Mouse (Mus musculus) limb, embryonic 13.5 days (tissue): Measurements from ENCODE around the gene Iah1. TPM values are rescaled to one million over a fixed set of nuclear protein-coding genes. Genes with fewer than 3 reads are reported as not detected.

Source experiments
- ATAC-seq: fragments of 200-750 bp; cut with Nextera tagmentation; 2 replicates; pipeline ENCODE4 v1.8.0; 2017; ENCODE audit warnings: low read depth, moderate number of reproducible peaks, moderate TSS enrichment; ENCODE audit not compliant: low FRiP score
- H3K27ac ChIP-seq: fragments of 300-500 bp; sonication (generic); 2 replicates; pipeline ENCODE4 v1.5.1; 2015; ENCODE audit warnings: inconsistent platforms, mild to moderate bottlenecking, moderate library complexity
- H3K27me3 ChIP-seq: fragments of 300-500 bp; sonication (generic); 2 replicates; pipeline ENCODE4 v1.6.1; 2015; ENCODE audit warnings: mild to moderate bottlenecking, inconsistent platforms
- H3K36me3 ChIP-seq: fragments of 300-500 bp; sonication (generic); 2 replicates; pipeline ENCODE4 v1.6.1; 2015; ENCODE audit warnings: inconsistent platforms, mild to moderate bottlenecking, moderate library complexity
- H3K4me1 ChIP-seq: fragments of 300-500 bp; sonication (generic); 2 replicates; pipeline ENCODE4 v1.6.1; 2015; ENCODE audit warnings: inconsistent platforms
- H3K4me2 ChIP-seq: fragments of 300-500 bp; sonication (generic); replicated peaks from 2 replicates; pipeline ENCODE4 v1.6.1; 2015; ENCODE audit warnings: inconsistent platforms, mild to moderate bottlenecking, moderate library complexity
- H3K4me3 ChIP-seq: fragments of 300-500 bp; sonication (generic); 2 replicates; pipeline ENCODE4 v1.5.1; 2015; ENCODE audit warnings: moderate library complexity, mild to moderate bottlenecking, inconsistent platforms
- H3K9ac ChIP-seq: fragments of 300-500 bp; sonication (generic); 2 replicates; pipeline ENCODE4 v1.6.1; 2015; ENCODE audit warnings: mild to moderate bottlenecking, inconsistent platforms
- H3K9me3 ChIP-seq: fragments of 300-500 bp; sonication (generic); 2 replicates; pipeline ENCODE4 v1.6.1; 2016; ENCODE audit warnings: inconsistent platforms
- WGBS: fragments of 180-500 bp; shearing (Covaris S2); methylation state at CpG from one replicate; pipeline ENCODE4 v1.1.7; 2015; 5-methylcytosine and 5-hydroxymethylcytosine counted together
- polyA plus RNA-seq: library from polyadenylated mRNA; unstranded; fragments of >200 nt; fragmentation: Nextera tagmentation; extraction: Ambion mirVana; gene quantifications from 2 replicates; pipeline ENCODE4 v1.2.1, GENCODE M21; 2015

Gene Iah1
- polyA plus RNA-seq, 1 experiment from 2014 or later: 58.0 TPM

DNA sequence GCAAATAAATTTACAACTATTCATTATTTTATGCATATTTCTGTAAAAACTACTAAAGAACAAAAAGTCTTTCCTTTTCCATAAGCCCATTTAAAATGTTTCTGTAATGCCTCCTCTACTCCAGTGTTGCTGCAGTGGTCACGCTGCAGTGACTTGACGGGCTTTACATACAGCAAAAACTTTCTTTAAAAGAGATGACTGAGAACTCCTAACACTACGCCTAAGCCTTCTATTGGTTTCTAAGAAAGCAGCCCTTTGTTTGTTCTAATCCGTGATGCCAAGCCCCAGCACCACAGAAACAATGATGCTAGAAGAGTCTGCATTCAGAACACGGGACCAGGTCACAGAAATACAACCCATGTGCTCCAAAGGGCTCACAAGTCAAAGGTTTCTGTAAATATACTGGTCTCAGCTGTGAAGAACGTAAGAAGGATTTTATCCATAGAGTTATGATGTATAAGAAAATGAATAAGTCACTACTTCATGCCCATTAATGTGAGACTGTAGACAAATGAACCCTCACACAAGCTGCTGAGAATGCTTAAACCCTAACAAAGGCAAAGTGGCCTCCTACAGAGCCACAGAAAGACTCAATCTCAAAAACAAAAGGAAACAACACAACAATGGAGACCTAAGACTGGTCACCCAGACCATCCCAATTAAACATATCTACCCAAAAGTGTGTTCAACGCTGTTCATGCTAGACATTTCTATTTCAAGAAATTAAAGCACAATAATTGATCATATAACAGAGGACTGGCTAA, 34.1 kb downstream of the Iah1 start:
- peaks cover 71% of the 10 kb centered on the region for H3K36me3 ChIP-seq
- H3K27ac ChIP-seq: no peak overlapping the region
- H3K4me2 ChIP-seq: no peak overlapping the region
- 89% methylated on average over 7 of the region's 7 CpGs for WGBS
- H3K9ac ChIP-seq: no peak overlapping the region
- no peak for ATAC-seq
- no peak overlapping the region for H3K4me3 ChIP-seq
- no peaks in the 10 kb centered on the region for H3K4me1 ChIP-seq
- H3K9me3 ChIP-seq: 0 out of 2 replicates have a peak, but pooled peaks cover 3% of the 10 kb centered on the region
- no peaks in the 10 kb centered on the region for H3K27me3 ChIP-seq

DNA sequence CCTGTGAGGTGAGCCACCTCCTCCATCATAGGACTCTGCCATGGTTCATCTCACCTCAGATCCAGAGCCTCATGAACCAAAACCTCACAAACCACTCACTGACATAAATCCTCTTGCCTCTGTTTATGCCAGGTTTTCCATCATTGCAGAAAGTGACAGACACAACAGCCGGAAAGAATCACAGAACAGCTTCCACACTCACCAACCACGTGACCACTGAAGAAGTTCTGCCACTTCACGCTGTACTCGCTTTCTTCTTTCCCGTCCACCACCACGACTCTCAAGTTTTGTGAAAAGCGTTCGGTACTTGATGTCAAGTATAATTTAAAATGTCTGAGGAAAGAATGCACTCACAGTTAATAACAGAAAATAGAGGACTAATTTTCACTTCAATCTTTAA, 37.5 kb downstream of the Iah1 start:
- H3K4me2 ChIP-seq: no peak overlapping the region
- H3K27ac ChIP-seq: no peak overlapping the region
- no peak for ATAC-seq
- H3K9me3 ChIP-seq: 0 out of 2 replicates have a peak, but pooled peaks cover 3% of the 10 kb centered on the region
- no peaks in the 10 kb centered on the region for H3K27me3 ChIP-seq
- no peak overlapping the region for H3K4me3 ChIP-seq
- peaks cover 72% of the 10 kb centered on the region for H3K36me3 ChIP-seq
- 95% methylated on average over 8 of the region's 8 CpGs for WGBS
- no peaks in the 10 kb centered on the region for H3K4me1 ChIP-seq
- no peak overlapping the region for H3K9ac ChIP-seq

GRCm38 (mm10) chr12:21362686-21363085, 46.5 kb downstream of the Iah1 start:
- Histone ChIP-seq H3K4me1 (no peaks in the 10 kb centered on the region), H3K27me3 (no peaks in the 10 kb centered on the region), H3K9me3 (no peaks in the 10 kb centered on the region), H3K4me2 (no peak overlapping the region), H3K9ac (no peak overlapping the region), H3K36me3 (peaks cover 18% of the 10 kb centered on the region), H3K27ac (no peak overlapping the region), H3K4me3 (no peak overlapping the region)
- 77% methylated on average over 2 of the region's 2 CpGs for WGBS
- ATAC-seq: no peak

DNA sequence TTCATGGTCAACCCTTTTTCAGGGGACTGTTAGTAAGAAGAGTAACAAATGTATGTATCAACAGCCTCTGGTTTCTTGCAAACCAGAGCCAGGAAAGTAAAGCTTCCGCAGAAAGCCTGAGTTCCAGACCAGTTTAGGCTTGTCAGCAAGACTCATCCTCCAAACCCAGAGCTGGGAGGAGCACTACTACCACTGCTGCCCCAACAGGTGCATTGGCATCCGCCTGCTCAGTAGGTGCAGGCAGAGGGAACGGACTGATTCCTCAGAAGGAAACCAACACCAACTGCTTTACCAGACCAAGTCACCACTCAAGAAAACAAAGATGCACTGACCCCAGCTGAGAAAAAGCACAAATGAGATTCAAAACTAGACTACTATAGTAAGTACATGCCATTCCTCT, 47.0 kb downstream of the Iah1 start:
- no peak overlapping the region for H3K27ac ChIP-seq
- no peaks in the 10 kb centered on the region for H3K27me3 ChIP-seq
- H3K9ac ChIP-seq: no peak overlapping the region
- no peak for ATAC-seq
- WGBS: 89% methylated on average over 3 of the region's 3 CpGs
- no peak overlapping the region for H3K4me3 ChIP-seq
- H3K4me2 ChIP-seq: no peak overlapping the region
- peaks cover 15% of the 10 kb centered on the region for H3K36me3 ChIP-seq
- no peaks in the 10 kb centered on the region for H3K9me3 ChIP-seq
- no peaks in the 10 kb centered on the region for H3K4me1 ChIP-seq

- H3K9ac ChIP-seq: no peak overlapping the region
- no peak overlapping the region for H3K4me3 ChIP-seq
- 66% methylated on average over 10 of the region's 10 CpGs for WGBS
- no peak overlapping the region for H3K4me2 ChIP-seq
- no peak for ATAC-seq
- H3K27ac ChIP-seq: no peak overlapping the region
- no peaks in the 10 kb centered on the region for H3K4me1 ChIP-seq
- H3K27me3 ChIP-seq: no peaks in the 10 kb centered on the region
- peaks cover 15% of the 10 kb centered on the region for H3K36me3 ChIP-seq
- H3K9me3 ChIP-seq: no peaks in the 10 kb centered on the region
Observed at GRCm38 (mm10) chr12:21364624-21365435, 48.6 kb downstream of the Iah1 start.

- Histone ChIP-seq H3K4me3 (no peak overlapping the region), H3K27me3 (no peaks in the 10 kb centered on the region), H3K27ac (no peak overlapping the region), H3K4me1 (peaks cover 10% of the 10 kb centered on the region), H3K9ac (no peak overlapping the region), H3K36me3 (no peaks in the 10 kb centered on the region; the same call in 1 of the 2 replicates), H3K4me2 (no peak overlapping the region), H3K9me3 (no peaks in the 10 kb centered on the region)
- ATAC-seq: no peak
- WGBS: 92% methylated on average over 9 of the region's 9 CpGs
Observed at GRCm38 (mm10) chr12:21368376-21369086, 52.3 kb downstream of the Iah1 start.

DNA sequence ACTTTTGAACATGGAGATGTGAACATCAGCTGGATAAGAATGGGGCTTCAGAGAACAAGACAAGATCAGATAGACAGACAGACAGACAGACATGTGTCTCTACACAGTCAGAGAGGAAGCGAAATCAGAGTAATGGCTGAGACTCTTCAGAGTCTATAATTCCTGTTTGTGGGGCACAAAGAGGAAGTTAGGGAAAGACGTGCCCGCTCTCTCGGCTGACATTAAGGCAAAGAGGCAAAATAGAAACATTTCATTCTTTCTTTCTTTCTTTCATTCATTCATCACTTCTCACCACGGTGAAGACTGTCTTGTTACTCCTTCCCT, 52.9 kb downstream of the Iah1 start:
- ATAC-seq: no peak
- no peak overlapping the region for H3K9ac ChIP-seq
- H3K4me1 ChIP-seq: peaks cover 10% of the 10 kb centered on the region
- no peaks in the 10 kb centered on the region; the same call in 1 of the 2 replicates for H3K36me3 ChIP-seq
- no peak overlapping the region for H3K27ac ChIP-seq
- no peaks in the 10 kb centered on the region for H3K9me3 ChIP-seq
- 91% methylated on average over 5 of the region's 5 CpGs for WGBS
- H3K4me3 ChIP-seq: no peak overlapping the region
- no peak overlapping the region for H3K4me2 ChIP-seq
- no peaks in the 10 kb centered on the region for H3K27me3 ChIP-seq

GRCm38 (mm10) chr12:21370035-21370611, 53.9 kb downstream of the Iah1 start:
- Histone ChIP-seq H3K36me3 (no peaks in the 10 kb centered on the region), H3K4me1 (peaks cover 10% of the 10 kb centered on the region), H3K27ac (no peak overlapping the region), H3K4me2 (no peak overlapping the region), H3K4me3 (no peak overlapping the region), H3K9ac (no peak overlapping the region), H3K27me3 (no peaks in the 10 kb centered on the region), H3K9me3 (no peaks in the 10 kb centered on the region)
- WGBS: 95% methylated on average over 1 of the region's 1 CpGs
- ATAC-seq: no peak

GRCm38 (mm10) chr12:21373100-21373819, 57.1 kb downstream of the Iah1 start, which contains the start of gene Adam17:
Gene Adam17 (minus strand): TSS chr12:21373632.
- Histone ChIP-seq H3K9ac (peak within 1 kb of the TSS; percentile 90), H3K27me3 (no peaks in the 10 kb centered on the region), H3K4me3 (peak within 1 kb of the TSS; percentile 75), H3K4me1 (peaks cover 10% of the 10 kb centered on the region), H3K27ac (peak within 1 kb of the TSS; percentile 96), H3K9me3 (no peaks in the 10 kb centered on the region), H3K36me3 (no peaks in the 10 kb centered on the region), H3K4me2 (peak within 1 kb of the TSS; percentile 73)
- peak; percentile 99 for ATAC-seq
- under 1% methylated on average over 55 of the region's 55 CpGs for WGBS
